Mouse (Mus musculus): ENCODE results near the gene Fhod1. TPM values are rescaled to one million over a fixed set of nuclear protein-coding genes. Genes with fewer than 3 reads are reported as not detected.

The Fhod1 gene
- polyA plus RNA-seq (2012; ENCODE audit: insufficient read depth, insufficient read length, missing spikeins) = 16.5 and 18.0 TPM in 2 replicates

DNA sequence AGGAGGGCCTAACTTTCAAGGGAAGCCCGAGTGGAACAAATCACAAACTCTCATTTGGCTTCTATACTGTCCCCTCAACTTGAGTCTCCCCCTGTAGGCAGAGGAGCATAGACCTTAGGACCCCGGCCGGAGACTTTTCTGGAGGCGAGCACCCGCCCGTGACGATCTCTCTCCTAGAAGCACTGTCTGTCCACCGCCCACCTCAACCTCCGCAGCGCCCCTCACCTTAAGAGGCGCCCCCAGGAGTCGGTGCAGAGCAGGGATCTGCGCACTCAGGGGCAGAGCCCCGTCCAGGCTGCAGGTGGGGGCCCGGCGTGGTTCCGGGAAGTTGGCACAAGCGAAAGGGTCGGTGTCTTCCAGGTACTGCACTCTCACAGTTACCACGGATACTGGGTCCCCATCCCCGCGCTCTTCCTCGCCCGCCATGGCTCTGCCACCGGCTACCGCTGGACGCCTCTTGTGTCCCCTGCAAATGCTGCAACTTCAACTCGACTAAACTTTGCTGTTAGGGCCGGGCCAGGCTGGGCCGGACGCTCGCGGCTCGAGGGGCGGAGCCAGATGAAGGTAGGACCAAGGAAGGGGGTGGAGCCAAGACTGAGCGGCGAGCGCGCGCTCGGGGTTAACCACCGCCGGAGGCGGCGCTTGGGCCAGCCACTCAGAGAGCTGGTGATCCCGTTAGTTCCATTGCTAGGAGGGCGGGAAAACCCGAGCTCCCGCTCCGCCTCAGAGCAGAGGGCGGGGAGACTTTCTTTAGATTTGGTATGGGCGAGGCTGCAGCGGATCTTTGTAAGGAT lies at the start of gene Fhod1:
TSS of gene Fhod1 (minus strand) at position 526 of the 794 bp plus-strand sequence.
- TF ChIP-seq CTCF (IDR thresholded peaks at IDR 0.05; ENCODE audit: low read depth, low read length) (0 out of 2 replicates have a peak, but pooled peaks have one; percentile 32), POLR2A (IDR thresholded peaks at IDR 0.05; ENCODE audit: borderline replicate concordance, low read depth, low read length) (no peak)
- Histone ChIP-seq H3K4me1 (ENCODE audit: control insufficient read depth, insufficient read depth, low read length) (peaks cover 28% of the 10 kb centered on the region), H3K4me3 (ENCODE audit: insufficient read depth, low read length) (peak within 1 kb of the TSS; percentile 92), H3K27ac (ENCODE audit: insufficient read depth, low read depth, low read length) (peak within 1 kb of the TSS; percentile 44)

DNA sequence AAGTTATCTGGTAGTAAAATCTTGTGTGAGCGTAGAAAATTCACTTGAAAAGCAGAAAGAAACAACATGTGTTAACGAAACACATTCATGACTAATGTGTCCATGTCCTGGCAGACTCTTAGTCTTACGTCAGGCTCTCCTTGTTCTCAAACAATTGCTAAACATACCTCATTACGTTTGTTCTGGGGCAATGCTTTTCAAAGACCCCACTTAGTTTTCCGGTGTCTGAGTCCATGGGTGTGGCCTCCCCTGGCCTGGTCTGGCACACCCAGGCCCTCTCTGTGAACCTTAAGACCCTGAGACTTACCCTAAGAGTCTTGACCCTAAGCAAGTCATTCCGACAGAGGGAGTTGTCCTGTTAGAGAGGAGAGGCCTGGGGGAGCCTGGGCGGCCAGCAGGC lies 46.2 kb upstream of the Fhod1 start:
- Histone ChIP-seq H3K4me1 (ENCODE audit: control insufficient read depth, insufficient read depth, low read length) (peaks cover 15% of the 10 kb centered on the region), H3K27ac (ENCODE audit: insufficient read depth, low read depth, low read length) (no peak overlapping the region; the same call in 1 of the 2 replicates)
- TF ChIP-seq CTCF (IDR thresholded peaks at IDR 0.05; ENCODE audit: low read depth, low read length) (no peak), POLR2A (IDR thresholded peaks at IDR 0.05; ENCODE audit: borderline replicate concordance, low read depth, low read length) (no peak)

DNA sequence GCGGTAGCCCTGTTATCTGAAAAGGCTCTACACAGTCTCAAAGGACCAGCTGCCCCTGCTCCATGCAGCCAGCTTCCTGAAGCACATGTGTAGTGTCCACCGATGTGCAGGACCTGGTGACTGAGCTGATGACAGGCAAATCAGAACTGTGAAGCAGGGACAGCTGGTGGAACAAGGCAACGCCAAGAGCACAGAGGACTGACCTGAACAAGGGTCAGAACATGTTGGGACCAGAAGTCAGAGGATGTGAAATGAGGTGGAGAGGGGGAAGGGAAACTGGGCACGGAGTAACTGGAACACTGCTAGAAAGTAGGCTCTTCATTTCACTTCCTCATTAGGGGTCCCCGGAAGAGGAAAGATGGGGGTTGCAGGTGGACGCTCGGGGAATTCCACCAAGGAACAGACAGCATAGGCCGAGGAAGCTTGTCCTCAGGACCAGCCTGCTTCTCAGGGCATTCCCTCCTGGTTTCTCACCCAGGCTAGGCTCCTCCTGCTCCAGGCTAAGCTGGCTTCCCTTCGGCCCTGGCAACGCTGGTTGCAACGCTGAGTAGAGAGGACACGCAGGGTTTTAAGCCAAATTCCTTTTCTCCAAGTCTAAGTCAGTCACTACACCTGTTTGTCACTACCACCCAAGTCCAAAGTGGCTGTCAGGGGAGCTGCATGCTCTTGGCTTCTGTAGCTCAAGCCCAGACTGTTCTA lies 45.5 kb upstream of the Fhod1 start:
- Histone ChIP-seq H3K27ac (ENCODE audit: insufficient read depth, low read depth, low read length) (peak overlapping the region; percentile 11), H3K4me3 (ENCODE audit: insufficient read depth, low read length) (no peak overlapping the region), H3K4me1 (ENCODE audit: control insufficient read depth, insufficient read depth, low read length) (peaks cover 15% of the 10 kb centered on the region)
- TF ChIP-seq POLR2A (IDR thresholded peaks at IDR 0.05; ENCODE audit: borderline replicate concordance, low read depth, low read length) = no peak
- no peak for TF ChIP-seq CTCF (IDR thresholded peaks at IDR 0.05; ENCODE audit: low read depth, low read length)

More for the DNA sequence above, 46.2 kb upstream of the Fhod1 start:
- no peak overlapping the region for H3K4me3 ChIP-seq (ENCODE audit: insufficient read depth, low read length)

DNA sequence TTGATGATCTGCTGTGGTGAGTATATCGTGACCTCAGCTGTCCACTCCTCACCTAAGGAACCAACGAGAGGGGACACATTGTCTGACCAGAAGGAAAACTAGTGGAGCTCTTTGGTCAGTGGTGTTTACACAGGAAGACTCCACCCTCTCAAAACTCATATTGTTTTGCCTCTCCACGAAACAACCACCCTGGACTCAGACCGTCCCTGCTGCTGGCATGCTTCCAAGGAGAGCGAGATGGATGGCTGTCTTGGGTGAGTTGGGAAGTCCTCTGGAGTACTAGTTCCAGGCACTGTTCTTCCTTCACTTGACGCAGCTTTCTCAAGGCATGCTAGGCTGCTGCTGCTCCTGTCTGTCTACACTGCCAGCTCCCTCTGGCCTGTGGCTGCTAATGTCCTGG lies 41.3 kb upstream of the Fhod1 start:
- TF ChIP-seq POLR2A (IDR thresholded peaks at IDR 0.05; ENCODE audit: borderline replicate concordance, low read depth, low read length) (no peak), CTCF (IDR thresholded peaks at IDR 0.05; ENCODE audit: low read depth, low read length) (no peak)
- H3K4me3 ChIP-seq (ENCODE audit: insufficient read depth, low read length) = no peak overlapping the region
- H3K27ac ChIP-seq (ENCODE audit: insufficient read depth, low read depth, low read length) = no peak overlapping the region

DNA sequence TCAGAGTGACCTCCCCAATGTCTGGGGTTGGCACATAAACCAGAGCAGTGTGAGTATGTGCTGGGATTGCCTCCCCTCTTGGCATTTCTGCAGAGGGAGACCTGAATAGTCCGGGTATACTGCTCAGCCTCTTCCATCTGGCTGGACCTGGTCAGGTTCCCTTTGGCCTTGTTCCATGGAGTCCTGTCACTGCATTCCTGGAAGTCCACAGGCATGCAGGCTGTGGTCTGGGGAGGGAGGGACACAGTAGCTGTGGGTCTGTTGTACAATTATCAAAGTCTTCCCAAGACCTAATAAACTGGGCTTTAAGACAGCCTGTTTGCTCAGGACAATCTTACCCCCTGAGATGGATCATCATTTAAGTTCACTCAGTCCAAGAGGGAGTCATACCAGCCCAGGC lies 39.4 kb upstream of the Fhod1 start:
- Histone ChIP-seq H3K4me1 (ENCODE audit: control insufficient read depth, insufficient read depth, low read length) (peaks cover 18% of the 10 kb centered on the region), H3K27ac (ENCODE audit: insufficient read depth, low read depth, low read length) (no peak overlapping the region), H3K4me3 (ENCODE audit: insufficient read depth, low read length) (no peak overlapping the region)
- TF ChIP-seq POLR2A (IDR thresholded peaks at IDR 0.05; ENCODE audit: borderline replicate concordance, low read depth, low read length) (no peak), CTCF (IDR thresholded peaks at IDR 0.05; ENCODE audit: low read depth, low read length) (no peak)

More for the DNA sequence above, 41.3 kb upstream of the Fhod1 start:
- H3K4me1 ChIP-seq (ENCODE audit: control insufficient read depth, insufficient read depth, low read length) = peaks cover 30% of the 10 kb centered on the region

DNA sequence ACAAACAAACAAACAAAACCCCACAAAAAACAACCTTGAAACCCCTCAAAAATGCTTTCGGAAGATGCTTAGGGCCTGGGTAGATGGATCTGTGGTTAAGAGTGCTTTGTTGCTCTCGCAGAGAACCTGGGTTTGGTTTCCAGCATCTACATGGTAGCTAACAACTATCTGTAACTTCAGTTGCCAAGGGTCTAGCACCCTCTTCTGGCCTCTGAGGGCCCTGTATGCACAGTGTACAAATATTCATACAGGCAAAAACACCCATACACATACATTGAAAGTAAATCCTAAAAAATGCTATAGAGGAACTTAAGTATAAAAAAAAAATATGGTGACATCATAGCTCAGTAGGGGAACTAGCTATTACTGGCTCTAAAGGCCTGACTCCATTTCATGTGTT lies 36.3 kb upstream of the Fhod1 start:
- Histone ChIP-seq H3K4me1 (ENCODE audit: control insufficient read depth, insufficient read depth, low read length) (peaks cover 18% of the 10 kb centered on the region), H3K27ac (ENCODE audit: insufficient read depth, low read depth, low read length) (no peak overlapping the region), H3K4me3 (ENCODE audit: insufficient read depth, low read length) (no peak overlapping the region)
- no peak for TF ChIP-seq CTCF (IDR thresholded peaks at IDR 0.05; ENCODE audit: low read depth, low read length)
- no peak for TF ChIP-seq POLR2A (IDR thresholded peaks at IDR 0.05; ENCODE audit: borderline replicate concordance, low read depth, low read length)

DNA sequence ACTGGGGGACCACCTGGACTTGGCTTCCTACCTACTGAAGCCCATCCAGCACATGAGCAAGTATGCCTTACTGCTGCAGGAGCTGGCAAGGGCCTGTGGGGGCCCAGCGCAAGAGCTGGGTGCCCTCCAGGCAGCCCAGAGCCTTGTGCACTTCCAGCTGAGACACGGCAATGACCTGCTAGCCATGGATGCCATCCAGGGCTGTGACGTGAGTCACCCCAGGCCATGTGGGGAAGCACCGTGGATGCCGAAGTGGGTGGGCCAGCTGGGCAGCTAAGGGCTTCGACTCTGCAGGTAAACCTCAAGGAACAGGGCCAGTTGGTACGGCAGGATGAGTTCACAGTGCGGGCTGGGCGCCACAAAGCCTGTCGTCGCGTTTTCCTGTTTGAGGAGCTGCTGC lies 32.6 kb upstream of the Fhod1 start:
- TF ChIP-seq CTCF (IDR thresholded peaks at IDR 0.05; ENCODE audit: low read depth, low read length) = no peak
- TF ChIP-seq POLR2A (IDR thresholded peaks at IDR 0.05; ENCODE audit: borderline replicate concordance, low read depth, low read length) = no peak
- no peak overlapping the region for H3K4me3 ChIP-seq (ENCODE audit: insufficient read depth, low read length)
- H3K27ac ChIP-seq (ENCODE audit: insufficient read depth, low read depth, low read length) = no peak overlapping the region
- peaks cover 9% of the 10 kb centered on the region for H3K4me1 ChIP-seq (ENCODE audit: control insufficient read depth, insufficient read depth, low read length)

DNA sequence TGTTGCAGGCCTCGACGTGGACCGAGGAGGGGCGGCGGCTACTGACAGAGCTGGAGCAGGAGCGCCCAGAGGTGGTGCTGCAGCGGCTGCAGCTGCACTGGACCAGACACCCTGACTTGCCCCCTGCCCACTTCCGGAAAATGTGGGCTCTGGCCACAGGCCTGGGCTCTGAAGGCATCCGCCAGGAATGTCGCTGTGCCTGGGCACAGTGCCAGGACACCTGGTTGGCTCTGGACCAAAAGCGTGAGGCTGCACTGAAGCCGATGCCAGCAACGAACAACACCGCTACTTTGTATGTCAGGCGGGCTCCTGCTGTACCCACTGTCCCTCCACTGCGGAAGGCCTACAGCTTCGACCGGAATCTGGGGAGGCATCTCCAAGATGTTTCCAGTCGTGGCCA lies 30.9 kb upstream of the Fhod1 start:
- no peaks in the 10 kb centered on the region for H3K4me1 ChIP-seq (ENCODE audit: control insufficient read depth, insufficient read depth, low read length)
- H3K4me3 ChIP-seq (ENCODE audit: insufficient read depth, low read length) = no peak overlapping the region
- TF ChIP-seq POLR2A (IDR thresholded peaks at IDR 0.05; ENCODE audit: borderline replicate concordance, low read depth, low read length) = no peak
- no peak for TF ChIP-seq CTCF (IDR thresholded peaks at IDR 0.05; ENCODE audit: low read depth, low read length)
- no peak overlapping the region for H3K27ac ChIP-seq (ENCODE audit: insufficient read depth, low read depth, low read length)

DNA sequence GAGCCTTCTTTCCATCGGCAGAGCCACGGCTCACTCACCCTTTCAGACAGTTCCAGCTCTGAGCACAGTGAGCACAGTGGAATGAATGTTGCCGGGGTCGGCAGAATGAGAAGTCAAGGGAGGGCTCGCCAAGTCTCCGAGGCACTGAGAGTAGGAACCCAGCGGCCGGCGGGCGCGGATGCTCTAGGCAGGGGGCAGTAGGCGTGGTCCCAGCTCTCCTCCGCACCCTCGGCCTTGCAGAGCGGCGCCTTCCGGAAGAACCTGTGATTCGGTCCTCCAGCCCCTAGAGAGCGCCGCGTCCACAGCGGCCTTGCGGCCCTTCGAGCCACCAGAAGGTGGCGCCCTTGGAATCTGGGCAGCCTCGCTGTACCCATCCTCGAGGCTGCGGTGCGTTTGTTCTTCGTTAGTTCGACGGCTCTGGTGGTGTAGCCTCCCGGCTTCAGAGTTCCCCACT lies 26.8 kb upstream of the Fhod1 start:
- TF ChIP-seq POLR2A (IDR thresholded peaks at IDR 0.05; ENCODE audit: borderline replicate concordance, low read depth, low read length) (no peak), CTCF (IDR thresholded peaks at IDR 0.05; ENCODE audit: low read depth, low read length) (peak; percentile 25; the same call in 1 of the 2 replicates)
- Histone ChIP-seq H3K4me3 (ENCODE audit: insufficient read depth, low read length) (no peak overlapping the region), H3K4me1 (ENCODE audit: control insufficient read depth, insufficient read depth, low read length) (0 out of 2 replicates have a peak, but pooled peaks cover 2% of the 10 kb centered on the region), H3K27ac (ENCODE audit: insufficient read depth, low read depth, low read length) (no peak overlapping the region)

DNA sequence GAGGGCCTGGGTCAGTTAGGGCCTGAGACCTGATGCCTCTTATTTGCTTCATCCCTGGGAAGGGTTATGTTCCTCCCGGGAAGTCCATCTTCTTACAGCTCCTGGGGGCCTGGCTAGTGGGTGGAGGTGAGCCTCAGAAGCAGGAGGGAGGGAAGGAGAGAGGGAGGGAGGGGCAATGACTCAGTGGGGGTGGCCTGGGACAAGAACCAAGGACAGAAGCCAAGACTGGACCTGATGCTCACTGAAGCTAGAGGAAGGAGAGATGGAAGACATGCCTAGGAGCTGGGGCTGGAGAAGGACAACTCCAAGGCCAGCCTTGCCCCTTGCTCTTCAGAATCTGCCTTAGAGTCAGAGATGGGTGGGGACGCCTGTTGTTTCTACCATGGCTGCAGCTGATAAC lies 25.3 kb upstream of the Fhod1 start, which contains the start of gene Plekhg4:
TSS of gene Plekhg4 (plus strand) at position 243 of the 400 bp plus-strand sequence.
- Histone ChIP-seq H3K4me3 (ENCODE audit: insufficient read depth, low read length) (no peak within 1 kb of the TSS), H3K4me1 (ENCODE audit: control insufficient read depth, insufficient read depth, low read length) (0 out of 2 replicates have a peak, but pooled peaks cover 2% of the 10 kb centered on the region), H3K27ac (ENCODE audit: insufficient read depth, low read depth, low read length) (no peak within 1 kb of the TSS)
- no peak for TF ChIP-seq POLR2A (IDR thresholded peaks at IDR 0.05; ENCODE audit: borderline replicate concordance, low read depth, low read length)
- no peak for TF ChIP-seq CTCF (IDR thresholded peaks at IDR 0.05; ENCODE audit: low read depth, low read length)
